Mouse (Mus musculus) forebrain, embryonic 14.5 days (tissue): ENCODE data around the gene Hormad2. TPM values are rescaled to one million over a fixed set of nuclear protein-coding genes. Genes with fewer than 3 reads are reported as not detected.

Source experiments
- ATAC-seq: fragments of 200-750 bp; cut with Nextera tagmentation; 2 replicates; pipeline ENCODE4 v1.8.0; 2017; ENCODE audit warnings: mild to moderate bottlenecking, moderate library complexity
- DNase-seq: peaks from one replicate; pipeline ENCODE4 v3.0.0-alpha.2; 2015; ENCODE audit warnings: low spot score
- H3K27ac ChIP-seq: fragments of 300-500 bp; sonication (generic); 2 replicates; pipeline ENCODE4 v1.5.1; 2014; ENCODE audit warnings: low read depth, mild to moderate bottlenecking, control low read depth, low read length, moderate library complexity
- H3K27me3 ChIP-seq: fragments of 300-500 bp; sonication (generic); replicated peaks from 2 replicates; pipeline ENCODE4 v1.6.1; 2014; ENCODE audit warnings: low read length, control low read depth, mixed read lengths; ENCODE audit not compliant: control insufficient read depth, insufficient read depth
- H3K36me3 ChIP-seq: fragments of 300-500 bp; sonication (generic); 2 replicates; pipeline ENCODE4 v1.6.1; 2014; ENCODE audit warnings: low read length, control low read depth; ENCODE audit not compliant: control insufficient read depth, insufficient read depth
- H3K4me1 ChIP-seq: fragments of 300-500 bp; sonication (generic); 2 replicates; pipeline ENCODE4 v1.6.1; 2014; ENCODE audit warnings: antibody characterized with exemption, low read length, control low read depth; ENCODE audit not compliant: control insufficient read depth, insufficient read depth
- H3K4me2 ChIP-seq: fragments of 300-500 bp; sonication (generic); 2 replicates; pipeline ENCODE4 v1.6.1; 2014; ENCODE audit warnings: mild to moderate bottlenecking, control low read depth, low read length
- H3K4me3 ChIP-seq: fragments of 300-500 bp; sonication (generic); 2 replicates; pipeline ENCODE4 v1.5.1; 2014; ENCODE audit warnings: low read depth, low read length, control low read depth
- H3K9ac ChIP-seq: fragments of 300-500 bp; sonication (generic); 2 replicates; pipeline ENCODE4 v1.6.1; 2014; ENCODE audit warnings: mild to moderate bottlenecking, low read length, control low read depth, moderate library complexity
- H3K9me3 ChIP-seq: fragments of 300-500 bp; sonication (generic); replicated peaks from 2 replicates; pipeline ENCODE4 v1.6.1; 2016; ENCODE audit warnings: low read length, control low read depth, mixed read lengths; ENCODE audit not compliant: control insufficient read depth
- WGBS: fragments of 180-500 bp; shearing (Covaris S2); extraction: QIAGEN DNeasy Blood & Tissue Kit; methylation state at CpG from one replicate; pipeline ENCODE4 v1.1.7; 2014; 5-methylcytosine and 5-hydroxymethylcytosine counted together
- polyA plus RNA-seq: library from polyadenylated mRNA; unstranded; fragments of >200 nt; fragmentation: Nextera tagmentation; extraction: Ambion mirVana; gene quantifications from 2 replicates; pipeline ENCODE4 v1.2.1, GENCODE M21; 2014

The Hormad2 gene
- polyA plus RNA-seq, 1 experiment from 2014 or later: 0.09 TPM

- no peak overlapping the region for H3K4me3 ChIP-seq
- H3K9ac ChIP-seq: no peak overlapping the region
- WGBS: 89% methylated on average over 1 of the region's 1 CpGs
- DNase-seq (no peak), ATAC-seq (no peak)
- no peaks in the 10 kb centered on the region for H3K36me3 ChIP-seq
- no peaks in the 10 kb centered on the region for H3K4me1 ChIP-seq
- no peak overlapping the region for H3K27ac ChIP-seq
- H3K4me2 ChIP-seq: no peak overlapping the region
- H3K27me3 ChIP-seq: no peaks in the 10 kb centered on the region
- no peaks in the 10 kb centered on the region for H3K9me3 ChIP-seq
These were observed 101.6 kb downstream of the Hormad2 start for GRCm38 (mm10) chr11:4339275-4339674.

GRCm38 (mm10) chr11:4336693-4337283 is 104.1 kb downstream of the Hormad2 start:
- H3K36me3 ChIP-seq: no peaks in the 10 kb centered on the region
- no peak overlapping the region for H3K4me3 ChIP-seq
- H3K4me2 ChIP-seq: no peak overlapping the region
- no peak for ATAC-seq
- WGBS: 89% methylated on average over 8 of the region's 8 CpGs
- H3K27me3 ChIP-seq: no peaks in the 10 kb centered on the region
- H3K9ac ChIP-seq: no peak overlapping the region
- no peak overlapping the region for H3K27ac ChIP-seq
- H3K9me3 ChIP-seq: no peaks in the 10 kb centered on the region
- no peaks in the 10 kb centered on the region for H3K4me1 ChIP-seq
- no peak for DNase-seq

- 62% methylated on average over 10 of the region's 10 CpGs for whole genome bisulfite sequencing
- Histone ChIP-seq H3K4me1 (no peaks in the 10 kb centered on the region), H3K4me3 (no peak overlapping the region), H3K27me3 (no peaks in the 10 kb centered on the region), H3K9me3 (no peaks in the 10 kb centered on the region), H3K36me3 (no peaks in the 10 kb centered on the region), H3K4me2 (no peak overlapping the region), H3K27ac (no peak overlapping the region), H3K9ac (no peak overlapping the region)
- no peak for ATAC-seq
- DNase-seq: peak; percentile 6
These were observed 104.9 kb downstream of the Hormad2 start for GRCm38 (mm10) chr11:4335810-4336692.

- H3K36me3 ChIP-seq: no peaks in the 10 kb centered on the region
- no peak overlapping the region for H3K9ac ChIP-seq
- no peaks in the 10 kb centered on the region for H3K9me3 ChIP-seq
- H3K4me1 ChIP-seq: no peaks in the 10 kb centered on the region
- 98% methylated on average over 2 of the region's 2 CpGs for WGBS
- no peak overlapping the region for H3K27ac ChIP-seq
- no peak overlapping the region for H3K4me2 ChIP-seq
- H3K27me3 ChIP-seq: no peaks in the 10 kb centered on the region
- no peak overlapping the region for H3K4me3 ChIP-seq
- DNase-seq (no peak), ATAC-seq (no peak)
These were observed 107.9 kb downstream of the Hormad2 start for GRCm38 (mm10) chr11:4332961-4333360.

- 90% methylated on average over 3 of the region's 3 CpGs for WGBS
- no peak overlapping the region for H3K9ac ChIP-seq
- H3K9me3 ChIP-seq: no peaks in the 10 kb centered on the region
- H3K27me3 ChIP-seq: no peaks in the 10 kb centered on the region
- H3K36me3 ChIP-seq: no peaks in the 10 kb centered on the region
- no peaks in the 10 kb centered on the region for H3K4me1 ChIP-seq
- DNase-seq (no peak), ATAC-seq (no peak)
- H3K4me2 ChIP-seq: no peak overlapping the region
- no peak overlapping the region for H3K27ac ChIP-seq
- H3K4me3 ChIP-seq: no peak overlapping the region
These were observed 112.7 kb downstream of the Hormad2 start for GRCm38 (mm10) chr11:4328188-4328587.

GRCm38 (mm10) chr11:4323481-4323880 is 117.4 kb downstream of the Hormad2 start:
- no peaks in the 10 kb centered on the region for H3K9me3 ChIP-seq
- WGBS: 63% methylated on average over 11 of the region's 11 CpGs
- H3K27me3 ChIP-seq: no peaks in the 10 kb centered on the region
- no peak overlapping the region for H3K4me3 ChIP-seq
- H3K36me3 ChIP-seq: no peaks in the 10 kb centered on the region
- ATAC-seq (no peak), DNase-seq (no peak)
- H3K4me1 ChIP-seq: no peaks in the 10 kb centered on the region
- H3K9ac ChIP-seq: no peak overlapping the region
- no peak overlapping the region for H3K4me2 ChIP-seq
- H3K27ac ChIP-seq: no peak overlapping the region

GRCm38 (mm10) chr11:4322943-4323342 is 118.0 kb downstream of the Hormad2 start:
- 47% methylated on average over 6 of the region's 6 CpGs for WGBS
- Histone ChIP-seq H3K27ac (no peak overlapping the region), H3K4me1 (no peaks in the 10 kb centered on the region), H3K27me3 (no peaks in the 10 kb centered on the region), H3K4me2 (no peak overlapping the region), H3K36me3 (no peaks in the 10 kb centered on the region), H3K4me3 (no peak overlapping the region), H3K9me3 (no peaks in the 10 kb centered on the region), H3K9ac (no peak overlapping the region)
- no peak for DNase-seq
- ATAC-seq: no peak

GRCm38 (mm10) chr11:4320876-4321275 is 120.0 kb downstream of the Hormad2 start:
- H3K4me1 ChIP-seq: no peaks in the 10 kb centered on the region
- no peaks in the 10 kb centered on the region for H3K36me3 ChIP-seq
- H3K27me3 ChIP-seq: no peaks in the 10 kb centered on the region
- H3K9ac ChIP-seq: no peak overlapping the region
- H3K9me3 ChIP-seq: no peaks in the 10 kb centered on the region
- H3K27ac ChIP-seq: no peak overlapping the region
- H3K4me2 ChIP-seq: no peak overlapping the region
- WGBS: 55% methylated on average over 4 of the region's 4 CpGs
- ATAC-seq (no peak), DNase-seq (no peak)
- H3K4me3 ChIP-seq: no peak overlapping the region
